Mouse (Mus musculus) spleen, adult 2 months (tissue): Measurements from ENCODE around the gene Rpl13. TPM values are rescaled to one million over a fixed set of nuclear protein-coding genes. Genes with fewer than 3 reads are reported as not detected.

Source experiments
- DNase-seq, 2 experiments: peaks; one replicate each; pipeline versions ENCODE4 v3.0.0 to v3.0.0-alpha.2; 2012 to 2021; ENCODE audit warnings: low spot score in 2 of 2, low read depth in 1 of 2
- H3K27ac ChIP-seq: fragments of 200-500 bp; 2 replicates; pipeline ENCODE4 v1.5.1; 2012; ENCODE audit warnings: low read length, inconsistent platforms; ENCODE audit not compliant: insufficient read depth
- H3K27me3 ChIP-seq: fragments of 200-500 bp; 2 replicates; pipeline ENCODE4 v1.6.1; 2012; ENCODE audit warnings: mild to moderate bottlenecking, moderate library complexity, low read length, inconsistent platforms; ENCODE audit not compliant: control insufficient read depth, insufficient read depth
- H3K36me3 ChIP-seq: fragments of 200-500 bp; 2 replicates; pipeline ENCODE4 v1.6.1; 2012; ENCODE audit warnings: mild to moderate bottlenecking, low read length, inconsistent platforms; ENCODE audit not compliant: control insufficient read depth, insufficient read depth
- H3K4me1 ChIP-seq: fragments of 200-500 bp; 2 replicates; pipeline ENCODE4 v1.6.1; 2011; ENCODE audit warnings: inconsistent platforms; ENCODE audit not compliant: control insufficient read depth, insufficient read depth, insufficient read length
- H3K4me3 ChIP-seq: fragments of 200-500 bp; 2 replicates; pipeline ENCODE4 v1.5.1; 2011; ENCODE audit warnings: mild to moderate bottlenecking, inconsistent platforms; ENCODE audit not compliant: insufficient read depth, insufficient read length; ENCODE audit errors: extremely low read depth
- CTCF ChIP-seq: fragments of 200-500 bp; IDR thresholded peaks from 2 replicates; pipeline ENCODE4 v1.5.1; 2011; ENCODE audit warnings: mild to moderate bottlenecking, inconsistent platforms; ENCODE audit not compliant: insufficient read depth, insufficient read length, insufficient replicate concordance; ENCODE audit errors: extremely low read depth
- POLR2A ChIP-seq: fragments of 200-500 bp; IDR thresholded peaks from 2 replicates; pipeline ENCODE4 v1.6.1; 2011; ENCODE audit warnings: low read depth, low read length, inconsistent platforms
- WGBS: fragments of 180-500 bp; shearing (Covaris S2); methylation state at CpG from one replicate; pipeline ENCODE4 v1.1.7; 2018; 5-methylcytosine and 5-hydroxymethylcytosine counted together
- polyA plus RNA-seq: library from polyadenylated mRNA; depleted of rRNA; stranded (reverse); fragments of >200 nt; gene quantifications from 2 replicates; pipeline ENCODE4 v1.2.3, GENCODE M21; 2012

The Rpl13 gene
- polyA plus RNA-seq, 1 experiment: 2,207 TPM

GRCm38 (mm10) chr8:123106531-123106930, 4.4 kb downstream of the Rpl13 start:
- TF ChIP-seq CTCF (no peak), POLR2A (no peak)
- Histone ChIP-seq H3K27ac (no peak overlapping the region), H3K4me1 (peaks cover 3% of the 10 kb centered on the region; the same call in 1 of the 2 replicates), H3K27me3 (no peaks in the 10 kb centered on the region), H3K4me3 (no peak overlapping the region), H3K36me3 (peaks cover 22% of the 10 kb centered on the region)
- WGBS: 59% methylated on average over 2 of the region's 2 CpGs
- no peak for DNase-seq

- DNase-seq: no peak
- Histone ChIP-seq H3K27ac (no peak overlapping the region), H3K4me1 (no peaks in the 10 kb centered on the region; the same call in 1 of the 2 replicates), H3K27me3 (no peaks in the 10 kb centered on the region), H3K4me3 (no peak overlapping the region), H3K36me3 (peaks cover 22% of the 10 kb centered on the region)
- TF ChIP-seq CTCF (no peak), POLR2A (no peak)
- 67% methylated on average over 1 of the region's 1 CpGs for WGBS
Observed at GRCm38 (mm10) chr8:123108010-123108409, 5.9 kb downstream of the Rpl13 start.

- TF ChIP-seq POLR2A: no peak
- no peak for TF ChIP-seq CTCF
- H3K36me3 ChIP-seq: peaks cover 15% of the 10 kb centered on the region
- H3K27ac ChIP-seq: no peak overlapping the region
- no peak overlapping the region for H3K4me3 ChIP-seq
- WGBS: 84% methylated on average over 5 of the region's 5 CpGs
- DNase-seq: no peak
- no peaks in the 10 kb centered on the region; the same call in 1 of the 2 replicates for H3K4me1 ChIP-seq
- H3K27me3 ChIP-seq: no peaks in the 10 kb centered on the region
Observed at GRCm38 (mm10) chr8:123108953-123109352, 6.8 kb downstream of the Rpl13 start.

- H3K36me3 ChIP-seq: peaks cover under 1% of the 10 kb centered on the region; the same call in 1 of the 2 replicates
- no peak for TF ChIP-seq POLR2A
- TF ChIP-seq CTCF: peak; percentile 59; the same call in 1 of the 2 replicates
- H3K4me3 ChIP-seq: no peak overlapping the region
- under 1% methylated on average over 4 of the region's 4 CpGs for WGBS
- no peaks in the 10 kb centered on the region; the same call in 1 of the 2 replicates for H3K4me1 ChIP-seq
- H3K27ac ChIP-seq: no peak overlapping the region
- no peaks in the 10 kb centered on the region for H3K27me3 ChIP-seq
- DNase-seq: peak; percentile 30 to 46
Observed at GRCm38 (mm10) chr8:123110649-123111048, 8.5 kb downstream of the Rpl13 start.

GRCm38 (mm10) chr8:123112892-123113291, 10.7 kb downstream of the Rpl13 start:
- H3K36me3 ChIP-seq: no peaks in the 10 kb centered on the region
- H3K4me1 ChIP-seq: peaks cover 9% of the 10 kb centered on the region
- H3K27me3 ChIP-seq: peaks cover 16% of the 10 kb centered on the region
- TF ChIP-seq CTCF: no peak
- TF ChIP-seq POLR2A: no peak
- WGBS: 59% methylated on average over 9 of the region's 9 CpGs
- no peak for DNase-seq
- no peak overlapping the region for H3K4me3 ChIP-seq
- H3K27ac ChIP-seq: no peak overlapping the region

- no peaks in the 10 kb centered on the region for H3K36me3 ChIP-seq
- H3K4me1 ChIP-seq: peaks cover 10% of the 10 kb centered on the region
- WGBS: 39% methylated on average over 2 of the region's 2 CpGs
Observed at GRCm38 (mm10) chr8:123113908-123114469, 11.8 kb downstream of the Rpl13 start.

GRCm38 (mm10) chr8:123114644-123115043, 12.5 kb downstream of the Rpl13 start:
- WGBS: 12% methylated on average over 3 of the region's 3 CpGs
- TF ChIP-seq CTCF (no peak), POLR2A (no peak)
- H3K36me3 ChIP-seq: no peaks in the 10 kb centered on the region

More at GRCm38 (mm10) chr8:123113908-123114469, 11.8 kb downstream of the Rpl13 start:
- no peak overlapping the region for H3K4me3 ChIP-seq
- DNase-seq: no peak
- no peak for TF ChIP-seq CTCF
- no peak for TF ChIP-seq POLR2A
- H3K27ac ChIP-seq: no peak overlapping the region
- peaks cover 22% of the 10 kb centered on the region for H3K27me3 ChIP-seq

More at GRCm38 (mm10) chr8:123114644-123115043, 12.5 kb downstream of the Rpl13 start:
- Histone ChIP-seq H3K4me3 (no peak overlapping the region), H3K27ac (no peak overlapping the region), H3K27me3 (peaks cover 22% of the 10 kb centered on the region), H3K4me1 (peaks cover 10% of the 10 kb centered on the region)
- no peak for DNase-seq
